Mouse (Mus musculus) cerebellum, adult 9-11 months (tissue): ENCODE data around the gene Olfr391-ps.

Experiments
- DNase-seq: peaks from one replicate; pipeline ENCODE4 v3.0.0; 2022

Olfr391-ps gene

DNA sequence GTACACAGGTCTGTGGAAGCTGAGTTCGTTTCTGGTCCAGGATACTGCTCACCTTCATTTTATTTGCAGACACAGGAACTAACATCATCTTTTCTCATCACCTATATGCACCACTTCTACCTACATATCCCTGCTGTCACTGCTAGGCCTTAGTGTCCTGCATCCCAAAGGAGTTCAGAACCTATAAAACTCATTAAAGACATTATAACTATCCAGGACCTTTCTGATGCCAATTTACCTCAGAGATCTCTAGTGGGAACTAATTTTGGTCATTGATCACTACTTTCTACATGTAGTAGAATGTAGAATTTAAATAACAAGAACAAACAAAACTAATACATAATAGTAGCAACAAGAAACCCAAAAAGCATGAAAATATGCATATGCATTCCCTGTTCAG is at the start of gene Olfr391-ps:
Olfr391-ps (minus strand) TSS at position 101 of the 400 bp plus-strand sequence.
- no peak for DNase-seq

DNA sequence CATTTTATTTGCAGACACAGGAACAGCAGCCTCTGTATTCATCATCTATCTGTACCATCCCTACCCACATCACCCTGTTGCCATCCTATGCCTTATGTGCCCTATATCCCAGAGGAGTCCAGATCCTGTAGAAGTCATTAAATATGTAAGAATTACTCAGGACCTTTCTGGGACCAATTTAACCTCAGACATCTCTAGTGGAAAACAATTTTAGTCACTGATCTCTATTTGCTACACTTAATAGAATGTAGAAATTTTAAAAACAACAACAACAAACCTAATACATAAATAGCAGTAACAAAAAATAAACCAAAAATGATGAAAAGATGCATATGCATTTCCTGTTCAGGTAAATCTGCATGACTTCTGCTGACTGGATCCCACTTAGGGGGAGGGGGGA is 48.5 kb upstream of the Olfr391-ps start, which contains the start of gene Olfr393:
Olfr393 (minus strand) TSS at position 101 of the 400 bp plus-strand sequence.
- no peak for DNase-seq

DNA sequence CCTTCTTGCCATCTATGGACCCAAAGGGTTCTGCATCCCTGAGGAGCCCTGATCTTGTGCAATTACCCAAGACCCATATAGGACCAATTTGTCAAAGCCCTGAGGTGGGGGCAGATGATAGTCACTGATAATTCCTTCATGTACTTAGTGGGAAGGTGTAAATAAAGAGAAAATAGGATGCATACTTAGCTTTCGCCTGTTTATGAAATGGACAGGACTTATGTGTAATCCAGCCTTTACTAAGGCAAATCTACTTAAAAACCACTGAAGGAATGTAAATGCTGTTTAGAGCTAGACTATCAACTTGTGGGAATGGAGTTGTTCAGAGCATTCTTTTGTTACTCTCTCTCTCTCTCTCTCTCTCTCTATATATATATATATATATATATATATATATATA is 14.1 kb upstream of the Olfr391-ps start, which contains the start of gene Olfr392:
Olfr392 (minus strand) TSS at position 101 of the 400 bp plus-strand sequence.
- DNase-seq = no peak

DNA sequence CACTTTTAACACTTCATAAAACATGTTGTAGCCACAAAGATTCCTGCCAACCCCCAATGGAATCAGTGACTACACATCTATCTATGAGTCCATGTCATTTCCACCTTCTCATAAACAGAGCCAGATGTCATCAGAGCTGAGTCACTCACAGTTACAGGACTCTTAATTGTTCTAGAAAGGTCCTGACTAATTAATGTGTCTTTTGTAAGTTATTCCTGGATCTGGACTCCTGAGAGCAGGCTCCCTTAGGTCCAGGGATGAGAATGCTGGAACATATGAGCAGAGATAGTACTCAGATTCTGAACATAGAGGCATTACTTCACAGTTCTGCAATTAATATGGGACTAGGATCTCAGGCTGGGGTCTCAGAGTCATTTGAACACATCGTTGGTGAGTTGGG is 20.2 kb downstream of the Olfr391-ps start, which contains the start of gene Olfr390:
Olfr390 (plus strand) TSS at position 301 of the 400 bp plus-strand sequence.
- no peak for DNase-seq

DNA sequence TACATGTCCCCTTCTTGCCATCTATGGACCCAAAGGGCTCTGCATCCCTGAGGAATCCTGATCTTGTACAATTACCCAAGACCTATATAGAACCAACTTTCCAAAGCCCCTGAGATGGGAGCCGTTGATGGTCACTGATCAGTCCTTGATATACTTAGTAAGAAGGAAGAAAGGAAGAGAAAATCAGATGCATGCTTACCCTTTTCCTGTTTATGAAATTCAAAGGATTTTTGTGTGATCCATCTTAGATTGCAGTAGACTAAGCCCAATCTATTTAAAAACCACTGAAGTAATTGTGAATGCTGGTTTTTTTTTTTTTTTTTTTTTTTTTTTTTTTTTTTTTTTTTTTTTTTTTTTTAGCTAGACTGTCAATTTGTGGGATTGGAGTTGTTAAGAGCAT is 22.2 kb downstream of the Olfr391-ps start, which contains the start of gene Olfr389:
Olfr389 (minus strand) TSS at position 101 of the 400 bp plus-strand sequence.
- no peak for DNase-seq

DNA sequence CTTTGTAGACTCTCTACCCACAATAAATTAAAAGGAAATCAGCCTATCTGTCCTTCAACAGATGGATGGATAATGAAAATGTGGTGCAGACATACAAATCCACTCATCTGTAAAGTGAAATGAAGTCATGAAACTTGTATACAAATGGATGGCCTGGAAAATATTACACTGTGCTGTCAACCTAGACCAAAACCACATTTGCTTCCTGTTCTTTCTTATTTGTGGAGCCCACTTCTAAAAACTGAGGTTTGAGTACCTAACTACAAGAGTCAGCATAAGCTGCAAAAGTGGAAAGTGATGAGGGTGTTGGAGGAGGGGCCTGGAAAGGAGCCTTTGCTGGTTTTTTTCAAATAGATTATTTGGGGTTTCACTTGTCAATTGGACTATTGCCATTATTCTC is 43.7 kb downstream of the Olfr391-ps start:
- DNase-seq = no peak
